Mouse (Mus musculus) kidney, adult 2 months (tissue): ENCODE data around the gene Akap6. TPM values are rescaled to one million over a fixed set of nuclear protein-coding genes. Genes with fewer than 3 reads are reported as not detected.

Experiments used
- DNase-seq: peaks from one replicate; pipeline ENCODE4 v3.0.0; 2021
- H3K27ac ChIP-seq: fragments of 200-500 bp; 2 replicates; pipeline ENCODE4 v1.5.1; 2012; ENCODE audit warnings: low read depth, low read length, control low read depth, inconsistent platforms; ENCODE audit not compliant: insufficient read depth
- H3K27me3 ChIP-seq: fragments of 200-500 bp; replicated peaks from 2 replicates; pipeline ENCODE4 v1.6.1; 2012; ENCODE audit warnings: mild to moderate bottlenecking, moderate library complexity, low read length, inconsistent platforms; ENCODE audit not compliant: control insufficient read depth, insufficient read depth
- H3K36me3 ChIP-seq: fragments of 200-500 bp; 2 replicates; pipeline ENCODE4 v1.6.1; 2012; ENCODE audit warnings: mild to moderate bottlenecking, moderate library complexity, low read length, inconsistent platforms; ENCODE audit not compliant: control insufficient read depth, insufficient read depth
- H3K4me1 ChIP-seq: fragments of 200-500 bp; 2 replicates; pipeline ENCODE4 v1.6.1; 2011; ENCODE audit warnings: low read length; ENCODE audit not compliant: control insufficient read depth, insufficient read depth
- H3K4me3 ChIP-seq: fragments of 200-500 bp; 2 replicates; pipeline ENCODE4 v1.5.1; 2011; ENCODE audit warnings: mild to moderate bottlenecking, low read depth, low read length, control low read depth; ENCODE audit not compliant: insufficient read depth
- CTCF ChIP-seq: fragments of 200-500 bp; conservative IDR thresholded peaks from 2 replicates; pipeline ENCODE4 v1.5.1; 2011; ENCODE audit warnings: low read depth, mild to moderate bottlenecking, control low read depth, low read length, moderate library complexity, mixed read lengths; ENCODE audit not compliant: insufficient read depth, insufficient read length
- POLR2A ChIP-seq: fragments of 200-500 bp; IDR thresholded peaks from one replicate; pipeline ENCODE4 v1.6.1; 2011; ENCODE audit warnings: low read depth, low read length, control low read depth
- WGBS: fragments of 180-500 bp; shearing (Covaris S2); methylation state at CpG from one replicate; pipeline ENCODE4 v1.1.7; 2018; 5-methylcytosine and 5-hydroxymethylcytosine counted together
- polyA plus RNA-seq: library from polyadenylated mRNA; depleted of rRNA; stranded (reverse); fragments of >200 nt; gene quantifications from 2 replicates; pipeline ENCODE4 v1.2.3, GENCODE M21; 2012

Akap6 gene
- polyA plus RNA-seq, 1 experiment, result 0.25 TPM

DNA sequence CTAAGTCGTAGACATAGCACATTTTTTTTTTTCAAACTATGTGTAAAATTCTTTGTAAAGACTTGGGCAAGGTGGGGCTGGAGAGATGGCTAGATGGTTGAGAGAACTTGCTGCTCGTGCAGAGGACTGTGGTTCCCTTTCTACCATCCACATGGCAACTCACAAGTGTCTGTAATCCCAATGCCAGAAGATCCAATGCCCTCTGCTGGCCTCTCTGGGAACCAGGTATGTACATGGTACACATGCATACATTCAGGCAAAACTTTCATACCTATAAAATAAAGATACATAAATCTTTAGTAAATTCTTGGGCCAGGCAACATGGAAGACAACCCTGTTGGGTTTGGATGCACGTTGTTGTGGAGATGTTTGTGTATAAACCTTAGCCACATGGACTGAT, 107.1 kb downstream of the Akap6 start:
- Histone ChIP-seq H3K4me1 (no peaks in the 10 kb centered on the region), H3K4me3 (no peak overlapping the region), H3K36me3 (no peaks in the 10 kb centered on the region), H3K27ac (no peak overlapping the region), H3K27me3 (no peaks in the 10 kb centered on the region)
- TF ChIP-seq POLR2A (no peak), CTCF (no peak)
- no peak for DNase-seq
- WGBS, result 69% methylated on average over 3 of the region's 3 CpGs

- no peak for DNase-seq
- WGBS, result 39% methylated on average over 7 of the region's 7 CpGs
- H3K36me3 ChIP-seq, result no peaks in the 10 kb centered on the region
- H3K4me1 ChIP-seq, result no peaks in the 10 kb centered on the region
- no peak overlapping the region for H3K27ac ChIP-seq
- no peak for TF ChIP-seq CTCF
- no peak for TF ChIP-seq POLR2A
- no peak overlapping the region for H3K4me3 ChIP-seq
- H3K27me3 ChIP-seq, result no peaks in the 10 kb centered on the region
Measured at GRCm38 (mm10) chr12:52818588-52818987, 119.4 kb downstream of the Akap6 start.

- H3K4me3 ChIP-seq, result no peak overlapping the region
- 85% methylated on average over 5 of the region's 5 CpGs for WGBS
Measured at GRCm38 (mm10) chr12:52824774-52825173, 125.6 kb downstream of the Akap6 start.

DNA sequence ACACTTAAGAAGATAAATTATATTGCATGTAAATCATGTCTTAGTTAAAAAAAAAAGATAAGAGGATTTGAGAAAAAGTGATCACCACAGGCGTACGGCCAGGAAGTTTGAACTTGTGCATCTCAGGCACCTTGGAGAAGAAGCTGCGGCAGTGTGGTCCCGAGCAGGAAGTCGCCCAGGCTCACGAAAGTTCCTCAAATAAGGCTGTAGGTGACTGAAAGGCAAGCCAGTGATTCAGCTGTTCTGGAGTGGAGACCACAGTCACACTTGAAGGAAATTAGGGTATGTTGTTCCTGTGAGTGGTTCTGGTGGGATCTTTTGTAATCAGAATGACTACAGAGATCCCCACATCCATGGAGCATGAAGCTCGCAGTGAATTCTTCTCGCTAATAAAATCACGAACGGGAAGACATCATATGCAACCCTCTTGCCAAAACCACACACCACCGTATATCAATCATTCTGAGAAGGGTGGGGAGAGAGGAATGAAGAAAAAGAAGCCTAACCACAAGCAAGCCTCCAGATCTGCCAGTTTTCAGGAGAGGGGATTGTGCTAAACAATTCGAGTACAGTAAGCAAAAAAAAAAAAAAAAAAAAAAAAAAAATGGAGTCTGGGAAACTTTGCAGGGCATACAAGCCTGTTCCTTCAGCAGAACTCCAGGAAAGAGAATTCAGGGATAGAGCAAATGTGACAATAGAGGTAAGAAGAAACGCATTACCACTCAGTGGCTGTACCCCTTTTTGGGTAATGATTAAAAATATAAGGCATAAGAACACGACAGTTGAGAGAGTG, 130.0 kb downstream of the Akap6 start:
- Histone ChIP-seq H3K27ac (no peak overlapping the region), H3K4me3 (no peak overlapping the region), H3K27me3 (no peaks in the 10 kb centered on the region), H3K4me1 (no peaks in the 10 kb centered on the region), H3K36me3 (no peaks in the 10 kb centered on the region)
- DNase-seq, result no peak
- TF ChIP-seq POLR2A (no peak), CTCF (no peak)
- 49% methylated on average over 14 of the region's 14 CpGs for WGBS

More at GRCm38 (mm10) chr12:52824774-52825173, 125.6 kb downstream of the Akap6 start:
- Histone ChIP-seq H3K27ac (no peak overlapping the region), H3K4me1 (no peaks in the 10 kb centered on the region), H3K36me3 (no peaks in the 10 kb centered on the region), H3K27me3 (no peaks in the 10 kb centered on the region)
- DNase-seq, result no peak
- TF ChIP-seq CTCF, result no peak
- TF ChIP-seq POLR2A, result no peak

DNA sequence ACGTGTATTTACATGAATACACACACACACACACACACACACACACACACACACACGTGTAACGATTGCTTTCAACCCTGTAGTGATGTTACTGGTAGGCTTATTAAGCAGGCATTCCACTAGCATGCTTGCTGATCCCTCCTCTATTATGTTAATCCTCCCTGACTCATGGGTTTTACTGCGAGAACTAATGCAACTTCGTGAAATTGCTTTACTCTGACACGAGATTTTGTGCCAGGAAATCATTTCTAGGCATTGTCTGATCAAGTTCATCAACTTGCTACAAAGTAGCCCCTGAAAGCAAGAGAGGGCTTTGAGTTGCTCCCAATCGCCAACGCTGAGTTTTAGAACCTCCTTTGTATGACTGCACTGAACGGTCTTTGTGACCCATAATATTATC, 132.6 kb downstream of the Akap6 start:
- DNase-seq, result no peak
- Histone ChIP-seq H3K4me3 (no peak overlapping the region), H3K27me3 (no peaks in the 10 kb centered on the region), H3K4me1 (no peaks in the 10 kb centered on the region), H3K27ac (no peak overlapping the region), H3K36me3 (no peaks in the 10 kb centered on the region)
- 61% methylated on average over 9 of the region's 9 CpGs for WGBS
- TF ChIP-seq CTCF (no peak), POLR2A (no peak)

DNA sequence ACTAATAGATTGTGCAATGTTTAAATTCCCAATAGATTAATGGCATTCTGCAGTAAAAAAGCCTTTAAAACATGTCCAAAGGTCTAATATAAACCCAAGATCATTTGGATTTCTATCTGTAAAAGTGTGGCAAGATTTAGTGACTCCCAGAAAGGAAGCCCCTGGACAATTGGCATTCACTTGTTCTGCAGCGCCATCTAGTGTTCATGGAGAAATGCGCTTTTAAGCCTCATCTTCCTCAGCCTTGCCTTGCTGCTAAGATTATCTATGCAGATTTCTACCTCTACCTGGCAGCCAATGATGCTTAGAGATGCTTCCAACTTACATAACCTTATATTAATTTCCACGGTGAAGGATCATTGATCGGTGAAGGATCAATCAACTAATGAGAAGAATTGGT, 133.0 kb downstream of the Akap6 start:
- DNase-seq, result peak; percentile 64
- WGBS, result 11% methylated on average over 4 of the region's 4 CpGs
- TF ChIP-seq POLR2A (no peak), CTCF (peak; percentile 71)

DNA sequence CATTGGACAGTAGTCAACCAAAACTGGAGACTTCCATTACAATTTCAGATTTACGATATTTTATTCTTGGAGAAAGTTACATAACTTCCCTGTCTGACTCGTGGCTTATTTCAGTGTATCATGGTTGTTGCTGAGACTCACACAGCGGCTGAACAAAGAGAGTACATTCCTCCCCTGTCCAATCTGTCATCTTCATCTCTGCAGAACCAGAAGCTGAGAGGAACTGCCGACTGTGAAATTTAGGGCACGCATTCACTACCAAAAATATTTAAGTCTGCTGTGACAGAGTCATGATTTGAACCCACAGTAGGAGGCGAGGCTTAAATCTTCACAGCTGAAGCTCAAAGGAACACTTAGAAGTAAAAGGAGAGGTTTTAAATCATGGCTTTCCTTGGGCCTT, 134.0 kb downstream of the Akap6 start:
- 73% methylated on average over 6 of the region's 6 CpGs for WGBS
- Histone ChIP-seq H3K4me3 (no peak overlapping the region), H3K27me3 (no peaks in the 10 kb centered on the region), H3K36me3 (no peaks in the 10 kb centered on the region), H3K4me1 (no peaks in the 10 kb centered on the region), H3K27ac (no peak overlapping the region)
- TF ChIP-seq CTCF, result no peak
- no peak for TF ChIP-seq POLR2A
- no peak for DNase-seq

More for the DNA sequence above, 133.0 kb downstream of the Akap6 start:
- no peaks in the 10 kb centered on the region for H3K36me3 ChIP-seq
- no peak overlapping the region for H3K4me3 ChIP-seq
- no peaks in the 10 kb centered on the region for H3K4me1 ChIP-seq
- H3K27me3 ChIP-seq, result no peaks in the 10 kb centered on the region
- no peak overlapping the region for H3K27ac ChIP-seq
